Mouse (Mus musculus) adrenal gland, postnatal 14 days (tissue): ENCODE results near the gene Perp. TPM values are rescaled to one million over a fixed set of nuclear protein-coding genes. Genes with fewer than 3 reads are reported as not detected.

Experiments
- DNase-seq: peaks from one replicate; pipeline ENCODE4 v3.0.0; 2021; ENCODE audit warnings: mixed read lengths
- long read RNA-seq, 2 experiments: library from polyadenylated mRNA; stranded (forward); transcript quantifications; one replicate each; pipeline ENCODE4 v2.0.0; 2021
- total RNA-seq: library from RNA; stranded (reverse); gene quantifications from 2 replicates; pipeline ENCODE4 v1.2.3, GENCODE M21; 2021

Perp gene
- 3.2 and 9.8 TPM in 2 replicates for total RNA-seq
- long read RNA-seq, experiment 1, transcript Perp-201 (3 exons, 1,952 nt) = major isoform, 9 of 9 reads
- long read RNA-seq, experiment 1, partial matches to known transcripts = 0 of 9 reads
- long read RNA-seq, experiment 1, other reads (novel, unspliced or antisense) = 0 of 9 reads
- long read RNA-seq, experiment 2, transcript Perp-201 (3 exons, 1,952 nt) = major isoform, 9 of 9 reads
- long read RNA-seq, experiment 2, partial matches to known transcripts = 0 of 9 reads
- long read RNA-seq, experiment 2, other reads (novel, unspliced or antisense) = 0 of 9 reads

GRCm38 (mm10) chr10:18844441-18845286 lies at the start of gene Perp:
Perp (plus strand) TSS chr10:18845020.
- DNase-seq = peak; percentile 57

DNA sequence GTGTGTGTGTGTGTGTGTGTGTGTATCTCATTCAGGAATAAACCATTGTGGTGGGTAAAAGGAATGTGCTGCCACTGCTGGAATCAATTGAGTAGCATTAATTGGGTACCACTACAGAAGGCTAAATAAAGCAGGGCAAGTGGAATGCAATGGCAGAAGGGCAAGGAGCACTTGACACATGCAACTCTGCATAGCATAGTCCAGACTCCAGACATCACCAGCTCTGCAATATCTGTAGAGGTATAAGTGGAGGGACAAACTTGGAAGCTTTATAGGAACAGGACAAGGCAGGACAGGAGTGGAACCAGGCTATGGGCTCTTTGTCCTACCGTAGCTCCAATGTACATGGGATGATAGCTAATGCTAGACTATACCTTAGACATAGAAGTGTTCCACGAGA lies 33.1 kb upstream of the Perp start:
- no peak for DNase-seq

GRCm38 (mm10) chr10:18816560-18816959 lies 28.3 kb upstream of the Perp start:
- peak; percentile 23 for DNase-seq

DNA sequence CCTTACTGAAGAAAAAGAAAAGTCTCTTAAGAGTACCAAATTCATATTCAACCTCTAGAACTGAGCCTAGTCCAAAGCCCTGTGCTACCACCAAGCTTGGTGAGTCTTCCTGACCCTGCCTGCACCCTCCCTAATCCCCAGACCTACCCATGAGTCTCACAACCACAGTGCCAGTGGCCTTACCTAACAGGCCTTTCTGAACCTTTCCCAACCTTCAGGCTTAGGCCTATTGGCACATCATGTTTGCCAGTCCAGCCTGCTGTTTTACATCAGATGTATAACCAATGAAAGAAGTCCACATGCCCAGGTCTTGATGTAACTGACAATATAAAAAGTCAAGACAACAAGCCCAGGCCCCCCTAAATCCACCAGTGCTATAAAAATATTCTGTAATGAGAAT lies 19.7 kb upstream of the Perp start:
- no peak for DNase-seq

DNA sequence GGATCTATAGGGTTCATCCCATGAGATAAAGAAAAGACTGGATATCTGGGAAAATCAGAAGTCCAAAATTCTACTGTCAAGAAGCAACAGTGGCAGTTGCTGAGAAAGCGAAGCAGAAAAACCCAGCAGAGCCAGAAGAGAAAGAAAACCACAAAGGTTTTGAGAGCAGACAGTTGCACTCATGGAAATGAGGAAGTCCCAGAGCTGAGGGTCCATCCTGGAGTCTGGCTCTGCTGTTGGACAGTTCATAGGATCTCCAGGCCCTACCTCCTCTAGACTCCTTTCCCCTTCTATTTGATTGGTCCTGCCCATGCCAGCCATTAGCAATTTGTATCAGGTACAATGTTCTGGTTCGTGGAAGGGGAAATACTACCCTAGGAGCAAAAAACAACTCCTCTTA lies 18.7 kb upstream of the Perp start:
- no peak for DNase-seq

GRCm38 (mm10) chr10:18827936-18828335 lies 16.9 kb upstream of the Perp start:
- no peak for DNase-seq

GRCm38 (mm10) chr10:18830359-18830758 lies 14.5 kb upstream of the Perp start:
- DNase-seq = no peak

- no peak for DNase-seq
Measured at GRCm38 (mm10) chr10:18831823-18832222, 13.0 kb upstream of the Perp start.

- no peak for DNase-seq
Measured at GRCm38 (mm10) chr10:18834389-18834788, 10.4 kb upstream of the Perp start.

- DNase-seq = peak; percentile 47
Measured at GRCm38 (mm10) chr10:18835684-18836479, 8.9 kb upstream of the Perp start.

- DNase-seq = no peak
Measured at GRCm38 (mm10) chr10:18839530-18839929, 5.3 kb upstream of the Perp start.

DNA sequence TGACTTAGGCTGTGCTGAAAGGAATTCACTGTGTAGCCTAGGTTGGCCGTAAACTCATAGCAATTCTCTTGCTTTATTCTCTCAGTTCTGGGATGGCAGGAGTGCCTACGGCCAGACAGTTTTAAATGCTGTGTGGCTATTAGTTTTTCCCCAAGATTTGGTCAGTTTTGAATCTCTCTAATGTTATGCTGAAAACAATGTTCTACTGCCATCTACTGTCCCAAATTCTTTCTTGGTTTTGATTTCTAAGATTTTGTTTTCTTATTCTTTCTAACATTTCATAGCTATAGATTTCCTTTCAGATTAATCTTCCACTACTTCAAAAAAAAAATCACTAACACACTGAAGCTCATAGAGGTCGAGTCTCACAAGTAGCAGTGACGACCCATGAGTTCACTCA lies 4.1 kb upstream of the Perp start:
- DNase-seq = no peak

DNA sequence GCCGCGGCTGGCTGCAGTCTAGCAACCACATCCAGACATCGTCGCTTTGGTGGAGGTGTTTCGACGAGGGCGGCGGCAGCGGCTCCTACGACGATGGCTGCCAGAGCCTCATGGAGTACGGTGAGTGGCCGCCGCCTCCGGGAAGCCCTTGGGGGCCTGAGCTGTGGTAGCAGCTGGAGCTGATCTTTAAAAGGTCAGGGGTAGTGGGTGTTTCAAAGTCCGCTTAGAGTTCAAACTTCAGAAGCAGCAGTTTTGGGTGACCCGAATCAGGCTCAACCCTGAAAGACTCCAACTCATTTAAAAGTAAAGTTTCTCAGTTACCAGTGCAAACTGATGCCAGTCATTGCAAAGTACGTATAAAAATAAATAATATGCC lies 455 bp downstream of the Perp start:
- no peak for DNase-seq

- DNase-seq = no peak
Measured at GRCm38 (mm10) chr10:18845711-18846110, 891 bp downstream of the Perp start.

- DNase-seq = no peak
Measured at GRCm38 (mm10) chr10:18846474-18847264, 1.8 kb downstream of the Perp start.

DNA sequence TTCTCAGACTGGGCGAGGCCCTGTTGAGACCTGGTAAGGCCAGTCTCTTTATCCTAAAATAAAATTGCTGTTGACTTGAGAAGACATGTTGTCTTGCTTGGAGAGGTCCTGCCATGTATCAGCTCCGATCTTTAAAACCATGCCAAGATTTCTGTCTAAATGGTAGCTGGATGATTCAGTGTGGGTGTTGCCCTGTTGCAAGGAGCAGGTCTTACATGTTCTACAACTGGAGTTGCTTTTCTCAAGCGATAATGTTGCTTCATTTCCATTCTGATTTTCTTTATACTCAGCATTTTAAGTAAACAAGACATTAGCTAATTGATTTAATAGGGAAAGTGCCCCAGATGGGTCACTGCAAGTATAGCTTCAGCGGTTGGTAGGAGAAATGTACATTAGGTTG lies 5.4 kb downstream of the Perp start:
- no peak for DNase-seq

GRCm38 (mm10) chr10:18853417-18853816 lies 8.6 kb downstream of the Perp start:
- no peak for DNase-seq

- DNase-seq = no peak
Measured at GRCm38 (mm10) chr10:18857244-18857643, 12.4 kb downstream of the Perp start.

GRCm38 (mm10) chr10:18859632-18860031 lies 14.8 kb downstream of the Perp start:
- no peak for DNase-seq

- DNase-seq = no peak
Measured at GRCm38 (mm10) chr10:18860119-18860824, 15.5 kb downstream of the Perp start.

DNA sequence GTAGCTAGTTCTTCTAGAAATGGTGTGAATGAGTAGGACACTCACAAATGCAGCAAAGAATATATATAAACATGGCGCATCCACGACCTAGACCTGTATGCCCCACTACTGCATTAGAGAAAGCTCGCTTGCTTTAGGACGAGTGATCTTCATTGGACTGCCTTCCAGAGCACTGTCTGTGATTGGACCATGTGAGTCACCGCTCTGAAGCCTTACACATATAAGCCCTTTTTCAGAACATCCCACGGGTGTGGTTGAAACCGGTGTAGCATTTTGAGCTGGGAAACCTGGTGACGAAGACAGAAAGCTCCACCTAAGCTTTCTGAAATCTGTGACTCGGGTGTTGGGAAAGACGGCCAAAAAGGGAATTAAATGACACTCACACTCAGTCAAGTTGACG lies 16.0 kb downstream of the Perp start:
- no peak for DNase-seq
